Mouse (Mus musculus) ES-E14 (cell line): ENCODE measurements at regions not wholly inside any gene's neighbourhood (a gene's known extent, or its start where the extent isn't known, plus 50 kb on each side); places are given as distances from the start of the nearest gene placed in this dataset.

Source experiments
- CHD2 ChIP-seq: IDR thresholded peaks from 2 replicates; pipeline ENCODE4 v1.6.1; 2014; ENCODE audit warnings: mild to moderate bottlenecking, low read depth, low read length, inconsistent platforms
- HCFC1 ChIP-seq: IDR thresholded peaks from 2 replicates; pipeline ENCODE4 v1.6.1; 2012; ENCODE audit warnings: low read length, inconsistent platforms, borderline replicate concordance; ENCODE audit not compliant: insufficient read depth
- MAFK ChIP-seq: IDR thresholded peaks from 2 replicates; pipeline ENCODE4 v1.6.1; 2014; ENCODE audit warnings: mild to moderate bottlenecking, low read depth, low read length, inconsistent platforms; ENCODE audit not compliant: insufficient read depth
- ZC3H11A ChIP-seq: IDR thresholded peaks from 2 replicates; pipeline ENCODE4 v1.6.1; 2012; ENCODE audit warnings: low read depth, mild to moderate bottlenecking, inconsistent platforms, low read length, borderline replicate concordance

- TF ChIP-seq MAFK = no peak
- no peak for TF ChIP-seq CHD2
- TF ChIP-seq ZC3H11A = no peak
- no peak for TF ChIP-seq HCFC1
Observed at GRCm38 (mm10) chrX:76137729-76138128, 126.4 kb upstream of the Cldn34b3 start.
